Mouse (Mus musculus) neural tube, embryonic 14.5 days (tissue): ENCODE results near the gene Pip5kl1. TPM values are rescaled to one million over a fixed set of nuclear protein-coding genes. Genes with fewer than 3 reads are reported as not detected.

ENCODE experiments used
- ATAC-seq: fragments of 200-750 bp; cut with Nextera tagmentation; 2 replicates; pipeline ENCODE4 v1.8.0; 2017; ENCODE audit warnings: low read depth, mild to moderate bottlenecking, moderate TSS enrichment, moderate library complexity
- H3K27ac ChIP-seq: fragments of 300-500 bp; sonication (generic); 2 replicates; pipeline ENCODE4 v1.5.1; 2014; ENCODE audit warnings: low read depth, mild to moderate bottlenecking, control low read depth, low read length, moderate library complexity, mixed read lengths
- H3K27me3 ChIP-seq: fragments of 300-500 bp; sonication (generic); 2 replicates; pipeline ENCODE4 v1.6.1; 2014; ENCODE audit warnings: low read length; ENCODE audit not compliant: control insufficient read depth, insufficient read depth
- H3K36me3 ChIP-seq: fragments of 300-500 bp; sonication (generic); 2 replicates; pipeline ENCODE4 v1.6.1; 2014; ENCODE audit warnings: low read length, mixed read lengths; ENCODE audit not compliant: control insufficient read depth, insufficient read depth
- H3K4me1 ChIP-seq: fragments of 300-500 bp; sonication (generic); 2 replicates; pipeline ENCODE4 v1.6.1; 2014; ENCODE audit warnings: low read length; ENCODE audit not compliant: control insufficient read depth, insufficient read depth
- H3K4me2 ChIP-seq: fragments of 300-500 bp; sonication (generic); 2 replicates; pipeline ENCODE4 v1.6.1; 2014; ENCODE audit warnings: mild to moderate bottlenecking, low read depth, low read length, control low read depth
- H3K4me3 ChIP-seq: fragments of 300-500 bp; sonication (generic); 2 replicates; pipeline ENCODE4 v1.5.1; 2014; ENCODE audit warnings: low read depth, low read length, control low read depth, mixed read lengths
- H3K9ac ChIP-seq: fragments of 300-500 bp; sonication (generic); replicated peaks from 2 replicates; pipeline ENCODE4 v1.6.1; 2014; ENCODE audit warnings: low read depth, mild to moderate bottlenecking, control low read depth, low read length, mixed read lengths
- H3K9me3 ChIP-seq: fragments of 300-500 bp; sonication (generic); 2 replicates; pipeline ENCODE4 v1.6.1; 2016; ENCODE audit warnings: low read length; ENCODE audit not compliant: control insufficient read depth
- WGBS: fragments of 180-500 bp; shearing (Covaris S2); extraction: QIAGEN DNeasy Blood & Tissue Kit; methylation state at CpG from one replicate; pipeline ENCODE4 v1.1.7; 2014; 5-methylcytosine and 5-hydroxymethylcytosine counted together
- polyA plus RNA-seq: library from polyadenylated mRNA; unstranded; fragments of >200 nt; fragmentation: Nextera tagmentation; extraction: Ambion mirVana; gene quantifications from 2 replicates; pipeline ENCODE4 v1.2.1, GENCODE M21; 2014

The Pip5kl1 gene
- polyA plus RNA-seq, 1 experiment from 2014 or later = 17.1 TPM

GRCm38 (mm10) chr2:32556019-32556418, 18.6 kb upstream of the Pip5kl1 start:
- peaks cover 14% of the 10 kb centered on the region; the same call in 1 of the 2 replicates for H3K4me1 ChIP-seq
- H3K27ac ChIP-seq = peak overlapping the region; percentile 16; the same call in 1 of the 2 replicates
- no peak for ATAC-seq
- no peaks in the 10 kb centered on the region for H3K27me3 ChIP-seq
- H3K4me2 ChIP-seq = no peak overlapping the region
- no peak overlapping the region for H3K4me3 ChIP-seq
- H3K9me3 ChIP-seq = no peaks in the 10 kb centered on the region
- H3K9ac ChIP-seq = no peak overlapping the region
- WGBS = 67% methylated on average over 7 of the region's 7 CpGs
- no peaks in the 10 kb centered on the region for H3K36me3 ChIP-seq

- peaks cover 14% of the 10 kb centered on the region; the same call in 1 of the 2 replicates for H3K4me1 ChIP-seq
- no peaks in the 10 kb centered on the region for H3K27me3 ChIP-seq
- no peak overlapping the region for H3K9ac ChIP-seq
- 3% methylated on average over 5 of the region's 5 CpGs for WGBS
- peak overlapping the region; percentile 71 for H3K27ac ChIP-seq
- no peak overlapping the region for H3K4me3 ChIP-seq
- ATAC-seq = peak; percentile 87
- no peak overlapping the region for H3K4me2 ChIP-seq
- H3K9me3 ChIP-seq = no peaks in the 10 kb centered on the region
- H3K36me3 ChIP-seq = peaks cover 11% of the 10 kb centered on the region; the same call in 1 of the 2 replicates
Measured at GRCm38 (mm10) chr2:32559570-32559969, 15.0 kb upstream of the Pip5kl1 start.

DNA sequence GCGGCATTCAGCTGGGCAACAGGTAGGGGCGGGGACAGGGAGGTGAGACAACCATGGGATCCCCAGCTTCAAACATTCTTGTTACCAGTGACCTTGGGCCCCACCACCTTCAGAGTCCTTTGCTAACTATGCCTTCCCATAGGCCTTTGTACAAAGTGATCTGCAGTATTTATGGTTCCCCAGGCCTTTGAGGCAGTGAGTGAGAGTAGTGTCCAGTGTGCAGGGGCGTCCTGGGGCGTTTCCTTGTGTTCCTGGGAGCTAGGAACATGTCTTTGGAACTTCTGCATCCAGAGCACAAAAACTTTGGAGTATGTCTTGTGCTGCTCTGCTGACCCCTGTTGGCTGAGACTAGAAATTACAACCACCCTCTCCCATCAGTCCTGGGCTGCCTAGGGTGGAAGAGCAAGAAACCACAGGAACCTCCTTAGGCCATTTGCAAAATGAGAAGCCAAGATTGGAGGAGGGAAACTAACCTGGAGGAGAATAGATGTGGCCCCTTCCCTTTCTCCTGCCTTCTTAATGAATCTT, 8.0 kb upstream of the Pip5kl1 start:
- Histone ChIP-seq H3K9me3 (no peaks in the 10 kb centered on the region), H3K27me3 (no peaks in the 10 kb centered on the region), H3K27ac (no peak overlapping the region), H3K4me1 (peaks cover 3% of the 10 kb centered on the region), H3K4me3 (no peak overlapping the region), H3K36me3 (peaks cover 36% of the 10 kb centered on the region), H3K9ac (no peak overlapping the region), H3K4me2 (no peak overlapping the region)
- 45% methylated on average over 4 of the region's 4 CpGs for WGBS
- no peak for ATAC-seq

- no peaks in the 10 kb centered on the region for H3K27me3 ChIP-seq
- H3K36me3 ChIP-seq = peaks cover 35% of the 10 kb centered on the region
- H3K4me2 ChIP-seq = no peak overlapping the region
Measured at GRCm38 (mm10) chr2:32568149-32568548, 6.4 kb upstream of the Pip5kl1 start.

DNA sequence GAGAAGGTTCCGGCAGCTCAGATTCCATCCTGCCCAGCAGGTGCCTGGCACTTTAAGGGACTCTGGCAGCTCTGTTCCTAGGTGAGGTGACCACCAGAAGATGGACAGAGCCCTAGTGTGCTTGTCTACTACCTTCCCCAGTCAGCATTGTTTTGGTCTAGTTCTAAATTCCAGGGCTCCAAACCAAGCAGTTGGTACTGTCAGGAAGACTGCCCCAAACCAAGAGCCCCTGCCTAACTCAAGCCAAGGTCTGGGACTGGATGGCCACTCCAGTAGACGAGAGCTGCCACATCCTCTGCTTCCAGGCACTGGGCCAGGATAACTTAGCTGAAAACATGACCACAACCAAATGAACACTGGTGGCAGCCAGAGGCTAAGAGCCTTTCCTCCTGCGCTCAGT, 5.7 kb upstream of the Pip5kl1 start:
- Histone ChIP-seq H3K4me3 (no peak overlapping the region), H3K9me3 (no peaks in the 10 kb centered on the region), H3K27me3 (no peaks in the 10 kb centered on the region), H3K36me3 (peaks cover 28% of the 10 kb centered on the region), H3K4me1 (peaks cover 11% of the 10 kb centered on the region), H3K9ac (no peak overlapping the region), H3K4me2 (no peak overlapping the region), H3K27ac (no peak overlapping the region)
- 89% methylated on average over 3 of the region's 3 CpGs for WGBS
- ATAC-seq = no peak

More at GRCm38 (mm10) chr2:32568149-32568548, 6.4 kb upstream of the Pip5kl1 start:
- H3K4me3 ChIP-seq = no peak overlapping the region
- WGBS = 78% methylated on average over 5 of the region's 5 CpGs
- H3K27ac ChIP-seq = no peak overlapping the region
- H3K9ac ChIP-seq = 0 out of 2 replicates have a peak overlapping the region, but pooled peaks have one; percentile 7
- H3K9me3 ChIP-seq = no peaks in the 10 kb centered on the region
- no peak for ATAC-seq
- H3K4me1 ChIP-seq = peaks cover 11% of the 10 kb centered on the region

- H3K27ac ChIP-seq = 0 out of 2 replicates have a peak within 1 kb of the TSS, but pooled peaks have one; percentile 28
- ATAC-seq = peak; percentile 83
- H3K4me3 ChIP-seq = peak within 1 kb of the TSS; percentile 59
- 2% methylated on average over 36 of the region's 36 CpGs for WGBS
- peaks cover 11% of the 10 kb centered on the region for H3K4me1 ChIP-seq
- H3K9me3 ChIP-seq = no peaks in the 10 kb centered on the region
- H3K9ac ChIP-seq = peak within 1 kb of the TSS; percentile 70
- no peaks in the 10 kb centered on the region for H3K27me3 ChIP-seq
- H3K36me3 ChIP-seq = peaks cover 16% of the 10 kb centered on the region
- peak within 1 kb of the TSS; percentile 78 for H3K4me2 ChIP-seq
Measured at GRCm38 (mm10) chr2:32570698-32571494, 3.7 kb upstream of the Pip5kl1 start, which contains the start of gene Dpm2. Dpm2 (plus strand) TSS chr2:32570858.

GRCm38 (mm10) chr2:32572196-32572595, 2.4 kb upstream of the Pip5kl1 start:
- H3K27me3 ChIP-seq = no peaks in the 10 kb centered on the region
- H3K9me3 ChIP-seq = no peaks in the 10 kb centered on the region
- H3K4me3 ChIP-seq = no peak overlapping the region
- WGBS = 93% methylated on average over 11 of the region's 11 CpGs
- H3K4me1 ChIP-seq = peaks cover 11% of the 10 kb centered on the region
- no peak overlapping the region for H3K27ac ChIP-seq
- ATAC-seq = no peak
- H3K4me2 ChIP-seq = no peak overlapping the region
- H3K9ac ChIP-seq = no peak overlapping the region
- H3K36me3 ChIP-seq = peaks cover 10% of the 10 kb centered on the region; the same call in 1 of the 2 replicates

- Histone ChIP-seq H3K36me3 (no peaks in the 10 kb centered on the region), H3K27ac (peak overlapping the region; percentile 23; the same call in 1 of the 2 replicates), H3K4me2 (peak overlapping the region; percentile 94), H3K4me3 (peak overlapping the region; percentile 43), H3K9me3 (no peaks in the 10 kb centered on the region), H3K9ac (peak overlapping the region; percentile 59), H3K4me1 (peaks cover 11% of the 10 kb centered on the region), H3K27me3 (no peaks in the 10 kb centered on the region)
- 2% methylated on average over 26 of the region's 26 CpGs for WGBS
- peak; percentile 38; the same call in 1 of the 2 replicates for ATAC-seq
Measured at GRCm38 (mm10) chr2:32574901-32575585, 446 bp downstream of the Pip5kl1 start.
